Mouse (Mus musculus) liver, embryonic 16.5 days (tissue): Measurements from ENCODE around the gene Gm10282. TPM values are rescaled to one million over a fixed set of nuclear protein-coding genes. Genes with fewer than 3 reads are reported as not detected.

Source experiments
- ATAC-seq: fragments of 200-750 bp; cut with Nextera tagmentation; 2 replicates; pipeline ENCODE4 v1.8.0; 2017; ENCODE audit warnings: low read depth, mild to moderate bottlenecking, moderate number of reproducible peaks, moderate library complexity
- H3K27ac ChIP-seq: fragments of 300-500 bp; sonication (generic); 2 replicates; pipeline ENCODE4 v1.5.1; 2014; ENCODE audit warnings: mild to moderate bottlenecking, low read length
- H3K27me3 ChIP-seq: fragments of 300-500 bp; sonication (generic); 2 replicates; pipeline ENCODE4 v1.6.1; 2014; ENCODE audit warnings: low read depth, low read length, mixed read lengths; ENCODE audit not compliant: control insufficient read depth, insufficient read depth
- H3K36me3 ChIP-seq: fragments of 300-500 bp; sonication (generic); 2 replicates; pipeline ENCODE4 v1.6.1; 2014; ENCODE audit warnings: mild to moderate bottlenecking; ENCODE audit not compliant: control insufficient read depth, insufficient read depth
- H3K4me1 ChIP-seq: fragments of 300-500 bp; sonication (generic); 2 replicates; pipeline ENCODE4 v1.6.1; 2014; ENCODE audit warnings: low read depth, low read length, mixed read lengths; ENCODE audit not compliant: control insufficient read depth
- H3K4me2 ChIP-seq: fragments of 300-500 bp; sonication (generic); 2 replicates; pipeline ENCODE4 v1.6.1; 2014; ENCODE audit warnings: low read depth, low read length, mixed read lengths
- H3K4me3 ChIP-seq: fragments of 300-500 bp; sonication (generic); 2 replicates; pipeline ENCODE4 v1.5.1; 2014; ENCODE audit warnings: low read depth, mild to moderate bottlenecking, low read length
- H3K9ac ChIP-seq: fragments of 300-500 bp; sonication (generic); 2 replicates; pipeline ENCODE4 v1.6.1; 2014; ENCODE audit warnings: low read depth, low read length
- H3K9me3 ChIP-seq: fragments of 300-500 bp; sonication (generic); replicated peaks from 2 replicates; pipeline ENCODE4 v1.6.1; 2016; ENCODE audit warnings: low read length; ENCODE audit not compliant: control insufficient read depth
- WGBS: fragments of 180-500 bp; shearing (Covaris S2); extraction: QIAGEN DNeasy Blood & Tissue Kit; methylation state at CpG from one replicate; pipeline ENCODE4 v1.1.7; 2014; ENCODE audit not compliant: insufficient replicate concordance; 5-methylcytosine and 5-hydroxymethylcytosine counted together
- polyA plus RNA-seq: library from polyadenylated mRNA; unstranded; fragments of >200 nt; fragmentation: Nextera tagmentation; extraction: Ambion mirVana; gene quantifications from 2 replicates; pipeline ENCODE4 v1.2.1, GENCODE M21; 2015

Gm10282 gene
- polyA plus RNA-seq, 1 experiment from 2014 or later: 5.8 TPM

GRCm38 (mm10) chr8:72319921-72320802 lies 15.1 kb upstream of the Gm10282 start:
- WGBS: 7% methylated on average over 52 of the region's 55 CpGs
- Histone ChIP-seq H3K9me3 (no peaks in the 10 kb centered on the region), H3K4me3 (peak overlapping the region; percentile 63), H3K36me3 (no peaks in the 10 kb centered on the region), H3K27ac (no peak overlapping the region), H3K27me3 (peaks cover 35% of the 10 kb centered on the region), H3K4me2 (peak overlapping the region; percentile 79), H3K9ac (peak overlapping the region; percentile 56), H3K4me1 (peaks cover 13% of the 10 kb centered on the region)
- ATAC-seq: no peak

- H3K9ac ChIP-seq: peak overlapping the region; percentile 56
- H3K4me3 ChIP-seq: peak overlapping the region; percentile 63
- no peak overlapping the region; the same call in 1 of the 2 replicates for H3K27ac ChIP-seq
- no peaks in the 10 kb centered on the region for H3K9me3 ChIP-seq
- H3K36me3 ChIP-seq: no peaks in the 10 kb centered on the region
- 1% methylated on average over 40 of the region's 48 CpGs for WGBS
- peaks cover 35% of the 10 kb centered on the region for H3K27me3 ChIP-seq
- peak overlapping the region; percentile 79 for H3K4me2 ChIP-seq
- peaks cover 13% of the 10 kb centered on the region for H3K4me1 ChIP-seq
- ATAC-seq: peak; percentile 2; the same call in 1 of the 2 replicates
Measured at GRCm38 (mm10) chr8:72319397-72319796, 14.3 kb upstream of the Gm10282 start.

- H3K9ac ChIP-seq: peak within 1 kb of the TSS; percentile 56
- H3K27ac ChIP-seq: peak within 1 kb of the TSS; percentile 37; the same call in 1 of the 2 replicates
- peaks cover 35% of the 10 kb centered on the region for H3K27me3 ChIP-seq
- peak within 1 kb of the TSS; percentile 79 for H3K4me2 ChIP-seq
- H3K9me3 ChIP-seq: no peaks in the 10 kb centered on the region
- H3K4me1 ChIP-seq: peaks cover 13% of the 10 kb centered on the region
- H3K36me3 ChIP-seq: no peaks in the 10 kb centered on the region
- ATAC-seq: peak; percentile 94
- 0% methylated on average over 45 of the region's 46 CpGs for WGBS
- peak within 1 kb of the TSS; percentile 63 for H3K4me3 ChIP-seq
Measured at GRCm38 (mm10) chr8:72318801-72319322, 13.8 kb upstream of the Gm10282 start, which contains the start of gene Klf2. Gene Klf2 (plus strand): TSS chr8:72319033.

GRCm38 (mm10) chr8:72317741-72318301 lies 12.8 kb upstream of the Gm10282 start:
- 33% methylated on average over 5 of the region's 5 CpGs for WGBS
- no peak overlapping the region for H3K4me2 ChIP-seq
- H3K9ac ChIP-seq: no peak overlapping the region
- peaks cover 35% of the 10 kb centered on the region for H3K27me3 ChIP-seq
- no peaks in the 10 kb centered on the region for H3K9me3 ChIP-seq
- no peak overlapping the region for H3K4me3 ChIP-seq
- H3K4me1 ChIP-seq: peaks cover 13% of the 10 kb centered on the region
- ATAC-seq: no peak
- H3K36me3 ChIP-seq: no peaks in the 10 kb centered on the region
- H3K27ac ChIP-seq: no peak overlapping the region

- Histone ChIP-seq H3K27ac (no peak overlapping the region), H3K4me1 (peaks cover 13% of the 10 kb centered on the region), H3K9me3 (no peaks in the 10 kb centered on the region), H3K36me3 (no peaks in the 10 kb centered on the region), H3K27me3 (peaks cover 27% of the 10 kb centered on the region), H3K4me2 (no peak overlapping the region), H3K4me3 (no peak overlapping the region), H3K9ac (no peak overlapping the region)
- WGBS: 49% methylated on average over 10 of the region's 10 CpGs
- ATAC-seq: no peak
Measured at GRCm38 (mm10) chr8:72316053-72316695, 11.1 kb upstream of the Gm10282 start.

- no peak overlapping the region for H3K4me3 ChIP-seq
- H3K36me3 ChIP-seq: no peaks in the 10 kb centered on the region
- H3K9ac ChIP-seq: no peak overlapping the region
- no peak for ATAC-seq
- 20% methylated on average over 3 of the region's 3 CpGs for WGBS
- no peak overlapping the region for H3K4me2 ChIP-seq
- H3K4me1 ChIP-seq: peaks cover 7% of the 10 kb centered on the region
- H3K9me3 ChIP-seq: no peaks in the 10 kb centered on the region
- no peak overlapping the region for H3K27ac ChIP-seq
- no peaks in the 10 kb centered on the region for H3K27me3 ChIP-seq
Measured at GRCm38 (mm10) chr8:72312926-72313518, 8.0 kb upstream of the Gm10282 start.

- Histone ChIP-seq H3K9ac (no peak overlapping the region), H3K4me3 (no peak overlapping the region), H3K4me1 (no peaks in the 10 kb centered on the region; the same call in 1 of the 2 replicates), H3K27ac (no peak overlapping the region), H3K27me3 (no peaks in the 10 kb centered on the region), H3K36me3 (no peaks in the 10 kb centered on the region), H3K4me2 (no peak overlapping the region), H3K9me3 (no peaks in the 10 kb centered on the region)
- ATAC-seq: peak; percentile 83
- WGBS: 52% methylated on average over 8 of the region's 8 CpGs
Measured at GRCm38 (mm10) chr8:72310849-72311506, 5.9 kb upstream of the Gm10282 start.

- no peak overlapping the region for H3K4me3 ChIP-seq
- no peaks in the 10 kb centered on the region; the same call in 1 of the 2 replicates for H3K4me1 ChIP-seq
- no peaks in the 10 kb centered on the region for H3K36me3 ChIP-seq
- H3K9ac ChIP-seq: no peak overlapping the region
- 45% methylated on average over 6 of the region's 6 CpGs for WGBS
- no peak; the same call in 1 of the 2 replicates for ATAC-seq
- H3K27me3 ChIP-seq: no peaks in the 10 kb centered on the region
- no peak overlapping the region for H3K4me2 ChIP-seq
- H3K9me3 ChIP-seq: no peaks in the 10 kb centered on the region
- H3K27ac ChIP-seq: no peak overlapping the region
Measured at GRCm38 (mm10) chr8:72308276-72308675, 3.2 kb upstream of the Gm10282 start.
